Mouse (Mus musculus): ENCODE data around the gene Cabp2. TPM values are rescaled to one million over a fixed set of nuclear protein-coding genes. Genes with fewer than 3 reads are reported as not detected.
"Not testable (repeated sequence)": the region's sequence is repeated elsewhere in the genome, so short reads cannot be mapped to it uniquely, and the experiment has no call there.

Cabp2 gene
- total and polyA plus RNA-seq, 3 experiments, result not detected

DNA sequence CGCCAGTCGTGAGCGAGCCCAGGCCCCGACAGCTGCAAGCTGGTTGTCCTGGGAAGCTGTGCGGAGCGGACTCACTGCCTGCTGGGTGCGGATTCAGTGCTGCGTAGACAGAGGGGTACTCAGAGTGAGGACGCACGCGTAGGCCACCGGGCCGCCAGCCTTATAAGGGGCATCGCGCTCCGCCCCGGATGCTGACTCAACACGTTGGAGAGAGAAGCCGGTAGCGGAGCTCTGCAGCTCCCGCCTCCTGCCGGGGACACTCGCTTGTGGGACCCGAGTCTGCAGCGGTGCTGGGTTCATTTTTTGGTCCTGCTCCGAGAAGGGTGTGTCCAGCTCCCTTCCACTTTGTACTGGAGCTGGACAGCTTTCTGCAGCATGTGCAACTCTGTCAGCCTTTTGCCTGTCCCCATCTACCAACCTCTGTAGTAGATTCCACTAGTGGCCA lies 43.6 kb upstream of the Cabp2 start, which contains the start of gene Gstp1:
Gstp1 (minus strand) TSS at position 198 of the 445 bp plus-strand sequence.
- Histone ChIP-seq H3K36me3 (ENCODE audit: control insufficient read depth, insufficient read depth, low read length) (no peaks in the 10 kb centered on the region), H3K4me1 (ENCODE audit: control insufficient read depth, insufficient read depth, low read length) (peaks cover 4% of the 10 kb centered on the region), H3K9ac (ENCODE audit: low read depth, low read length) (peak within 1 kb of the TSS; percentile 92), H3K79me2 (replicated peaks; ENCODE audit: control insufficient read depth, insufficient read depth, low read length) (no peaks in the 10 kb centered on the region), H3K27me3 (ENCODE audit: control insufficient read depth, insufficient read depth, low read length) (no peaks in the 10 kb centered on the region), H3K27ac (peak within 1 kb of the TSS; percentile 80), H3K4me3 (peak within 1 kb of the TSS; percentile 59)
- intact Hi-C loops (cut with DNase I), result no loop called here
- TF ChIP-seq POLR2A (IDR thresholded peaks at IDR 0.05; ENCODE audit: insufficient read depth, low read depth, low read length), result peak; percentile 94
- peak; percentile 55 for TF ChIP-seq CTCF (IDR thresholded peaks at IDR 0.05)
- no peak for TF ChIP-seq EP300 (IDR thresholded peaks at IDR 0.05; ENCODE audit: insufficient read depth, low read depth, low read length)
- under 1% methylated on average over 26 of the region's 26 CpGs for WGBS
- DNase-seq, result peak; percentile 92 to 93

DNA sequence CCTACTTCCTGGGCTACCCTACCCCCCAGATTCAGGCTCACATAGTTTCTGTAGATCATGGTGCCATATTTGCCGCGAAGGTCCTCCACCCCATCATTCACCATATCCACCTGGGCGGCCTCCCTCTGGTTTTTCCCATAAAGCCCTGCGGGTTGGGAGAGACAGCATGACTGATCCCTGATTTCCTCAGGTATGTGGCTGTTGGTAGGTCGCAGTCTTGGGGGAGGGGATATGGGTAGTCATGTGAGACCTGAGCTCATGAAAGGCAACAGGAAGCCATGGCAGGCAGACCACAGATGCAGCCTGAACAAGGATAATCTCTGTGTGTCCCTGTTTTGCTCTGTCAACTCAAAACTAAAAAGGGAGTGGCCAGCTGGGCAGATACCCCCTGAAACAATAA lies 40.4 kb upstream of the Cabp2 start:
- H3K27ac ChIP-seq; H3K27me3 ChIP-seq (ENCODE audit: control insufficient read depth, insufficient read depth, low read length); H3K79me2 ChIP-seq (replicated peaks; ENCODE audit: control insufficient read depth, insufficient read depth, low read length); H3K4me1 ChIP-seq (ENCODE audit: control insufficient read depth, insufficient read depth, low read length); intact Hi-C loops (cut with DNase I); H3K9ac ChIP-seq (ENCODE audit: low read depth, low read length); DNase-seq; H3K4me3 ChIP-seq; H3K36me3 ChIP-seq (ENCODE audit: control insufficient read depth, insufficient read depth, low read length): not testable (repeated sequence)
- 86% methylated on average over 5 of the region's 5 CpGs for WGBS

- H3K27me3 ChIP-seq (ENCODE audit: control insufficient read depth, insufficient read depth, low read length); H3K4me1 ChIP-seq (ENCODE audit: control insufficient read depth, insufficient read depth, low read length); H3K27ac ChIP-seq; H3K36me3 ChIP-seq (ENCODE audit: control insufficient read depth, insufficient read depth, low read length); H3K9ac ChIP-seq (ENCODE audit: low read depth, low read length); DNase-seq; H3K79me2 ChIP-seq (replicated peaks; ENCODE audit: control insufficient read depth, insufficient read depth, low read length); intact Hi-C loops (cut with DNase I); H3K4me3 ChIP-seq: not testable (repeated sequence)
- WGBS, result 91% methylated on average over 3 of the region's 4 CpGs
These were observed 39.9 kb upstream of the Cabp2 start for GRCm38 (mm10) chr19:4041500-4041899.

GRCm38 (mm10) chr19:4042124-4042523 lies 39.3 kb upstream of the Cabp2 start:
- H3K36me3 ChIP-seq (ENCODE audit: control insufficient read depth, insufficient read depth, low read length), result no peaks in the 10 kb centered on the region
- no peaks in the 10 kb centered on the region for H3K27me3 ChIP-seq (ENCODE audit: control insufficient read depth, insufficient read depth, low read length)
- DNase-seq, result peak; percentile 58 to 70
- H3K4me1 ChIP-seq (ENCODE audit: control insufficient read depth, insufficient read depth, low read length), result peaks cover 8% of the 10 kb centered on the region
- intact Hi-C loops (cut with DNase I), result no loop called here
- no peak overlapping the region; the same call in 1 of the 2 replicates for H3K4me3 ChIP-seq
- no peak for TF ChIP-seq EP300 (IDR thresholded peaks at IDR 0.05; ENCODE audit: insufficient read depth, low read depth, low read length)
- TF ChIP-seq POLR2A (IDR thresholded peaks at IDR 0.05; ENCODE audit: insufficient read depth, low read depth, low read length), result 0 out of 2 replicates have a peak, but pooled peaks have one; percentile 29
- no peaks in the 10 kb centered on the region for H3K79me2 ChIP-seq (replicated peaks; ENCODE audit: control insufficient read depth, insufficient read depth, low read length)
- peak overlapping the region; percentile 49 for H3K27ac ChIP-seq
- 52% methylated on average over 14 of the region's 14 CpGs for WGBS
- H3K9ac ChIP-seq (ENCODE audit: low read depth, low read length), result no peak overlapping the region

DNA sequence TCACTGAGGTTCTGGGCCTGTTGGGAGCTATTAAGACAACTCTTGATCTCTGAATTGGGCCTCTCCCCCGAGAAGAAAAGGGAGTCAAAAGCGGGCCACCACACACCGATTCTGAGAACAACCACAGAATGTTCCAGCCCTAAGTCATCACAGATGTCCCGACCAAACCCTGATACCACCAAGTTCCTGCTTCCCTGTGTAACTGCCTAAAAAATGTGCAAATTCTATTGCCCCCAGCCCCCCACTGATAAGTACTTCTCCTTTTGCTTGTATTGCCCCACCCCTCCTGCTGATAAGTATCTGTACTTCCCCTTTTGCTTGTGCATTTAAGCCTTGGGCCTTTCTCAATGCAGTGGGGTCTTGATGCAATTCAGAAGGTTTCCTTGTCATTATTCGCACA lies 37.3 kb upstream of the Cabp2 start:
- H3K4me3 ChIP-seq; H3K27me3 ChIP-seq (ENCODE audit: control insufficient read depth, insufficient read depth, low read length); H3K36me3 ChIP-seq (ENCODE audit: control insufficient read depth, insufficient read depth, low read length); DNase-seq; H3K79me2 ChIP-seq (replicated peaks; ENCODE audit: control insufficient read depth, insufficient read depth, low read length); intact Hi-C loops (cut with DNase I); H3K9ac ChIP-seq (ENCODE audit: low read depth, low read length); H3K27ac ChIP-seq; H3K4me1 ChIP-seq (ENCODE audit: control insufficient read depth, insufficient read depth, low read length): not testable (repeated sequence)
- WGBS, result 79% methylated on average over 5 of the region's 5 CpGs

- 0 out of 2 replicates have a peak, but pooled peaks have one; percentile 34 for TF ChIP-seq POLR2A (IDR thresholded peaks at IDR 0.05; ENCODE audit: insufficient read depth, low read depth, low read length)
- peak; percentile 73; the same call in 1 of the 2 replicates for TF ChIP-seq EP300 (IDR thresholded peaks at IDR 0.05; ENCODE audit: insufficient read depth, low read depth, low read length)
- TF ChIP-seq CTCF (IDR thresholded peaks at IDR 0.05), result peak; percentile 77
These were observed 35.2 kb upstream of the Cabp2 start, which contains the start of gene Gstp2 for GRCm38 (mm10) chr19:4045966-4046865. Gstp2 (minus strand) TSS chr19:4046023.

More at GRCm38 (mm10) chr19:4045966-4046865, 35.2 kb upstream of the Cabp2 start, which contains the start of gene Gstp2:
- DNase-seq, result peak; percentile 78 to 86
- Histone ChIP-seq H3K27ac (peak within 1 kb of the TSS; percentile 69), H3K79me2 (replicated peaks; ENCODE audit: control insufficient read depth, insufficient read depth, low read length) (no peaks in the 10 kb centered on the region), H3K27me3 (ENCODE audit: control insufficient read depth, insufficient read depth, low read length) (no peaks in the 10 kb centered on the region), H3K36me3 (ENCODE audit: control insufficient read depth, insufficient read depth, low read length) (no peaks in the 10 kb centered on the region), H3K4me3 (0 out of 2 replicates have a peak within 1 kb of the TSS, but pooled peaks have one; percentile 1), H3K4me1 (ENCODE audit: control insufficient read depth, insufficient read depth, low read length) (peaks cover 6% of the 10 kb centered on the region), H3K9ac (ENCODE audit: low read depth, low read length) (no peak within 1 kb of the TSS)
- 22% methylated on average over 16 of the region's 16 CpGs for WGBS
- intact Hi-C loops (cut with DNase I), result no loop called here
